Mouse (Mus musculus): ENCODE measurements at regions not wholly inside any gene's neighbourhood (a gene's known extent, or its start where the extent isn't known, plus 50 kb on each side); places are given as distances from the start of the nearest gene placed in this dataset.

DNA sequence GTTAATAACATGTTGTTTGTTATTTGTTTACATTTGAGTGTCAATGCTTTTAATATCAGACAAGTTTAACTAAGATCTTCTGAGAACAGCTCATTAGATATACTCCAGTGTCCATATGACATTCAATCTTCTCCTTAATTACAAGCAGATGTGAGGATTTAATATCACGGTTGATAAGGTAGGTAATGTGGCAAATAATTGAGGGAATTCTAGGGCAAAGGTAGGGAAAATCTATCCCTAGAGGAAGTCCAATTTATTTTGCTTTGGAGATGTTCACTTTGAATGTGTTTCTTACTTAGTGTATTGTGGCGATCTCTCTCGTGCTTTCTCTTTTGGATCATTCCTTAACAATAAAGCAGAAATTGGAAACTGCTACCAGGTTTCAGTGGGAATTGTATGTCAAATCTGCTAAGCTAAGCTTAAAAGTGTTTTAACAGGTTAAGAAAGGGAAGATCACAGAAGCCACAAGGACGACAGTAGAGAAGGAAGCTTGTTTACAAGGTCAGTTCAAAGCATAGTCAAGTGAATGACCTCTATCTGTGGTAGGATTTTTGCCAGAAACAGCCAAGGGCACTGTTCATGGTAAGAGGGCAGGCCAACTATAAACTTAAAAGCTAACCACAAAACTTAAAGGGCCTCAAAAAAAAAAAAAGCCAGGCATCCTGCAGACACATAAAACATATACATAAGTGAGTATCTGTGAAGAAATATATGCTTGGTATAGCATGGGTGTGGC is 282.2 kb upstream of the Xrcc4 start:
- DNase-seq = no peak

DNA sequence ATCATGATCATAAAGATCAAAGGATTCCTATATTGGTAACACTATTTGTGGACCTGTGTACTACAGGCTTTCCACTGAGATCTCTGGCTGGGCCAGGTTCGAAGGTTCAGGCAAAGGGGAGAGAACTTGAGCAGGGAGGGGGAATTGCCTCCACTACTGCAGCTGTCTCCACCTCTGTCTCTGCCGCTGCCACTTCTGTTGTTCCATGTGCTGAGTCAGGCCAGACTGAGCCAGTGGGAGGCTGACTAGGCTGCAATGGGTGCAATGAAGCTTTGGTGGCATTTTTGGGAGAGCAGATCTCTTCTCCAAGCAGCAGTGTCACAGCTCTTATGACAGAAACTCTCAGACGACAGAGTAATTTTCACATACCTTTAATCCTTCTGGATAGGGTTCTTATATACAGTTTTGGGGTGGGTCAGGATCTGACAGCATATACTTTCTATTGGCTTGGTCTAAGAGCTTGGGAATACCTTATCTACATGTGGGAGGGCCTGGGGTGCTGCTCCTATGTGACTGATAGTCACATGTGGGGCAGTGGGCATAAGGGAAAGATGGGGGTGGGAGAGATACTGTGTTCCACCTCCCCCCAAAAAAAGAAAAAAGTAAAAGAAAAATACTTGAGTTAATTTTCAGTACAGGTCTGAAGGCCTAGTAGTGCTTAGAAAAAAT is 281.5 kb upstream of the Xrcc4 start:
- no peak for DNase-seq

GRCm38 (mm10) chr13:90364518-90365027 is 275.2 kb upstream of the Xrcc4 start:
- no peak for DNase-seq

DNA sequence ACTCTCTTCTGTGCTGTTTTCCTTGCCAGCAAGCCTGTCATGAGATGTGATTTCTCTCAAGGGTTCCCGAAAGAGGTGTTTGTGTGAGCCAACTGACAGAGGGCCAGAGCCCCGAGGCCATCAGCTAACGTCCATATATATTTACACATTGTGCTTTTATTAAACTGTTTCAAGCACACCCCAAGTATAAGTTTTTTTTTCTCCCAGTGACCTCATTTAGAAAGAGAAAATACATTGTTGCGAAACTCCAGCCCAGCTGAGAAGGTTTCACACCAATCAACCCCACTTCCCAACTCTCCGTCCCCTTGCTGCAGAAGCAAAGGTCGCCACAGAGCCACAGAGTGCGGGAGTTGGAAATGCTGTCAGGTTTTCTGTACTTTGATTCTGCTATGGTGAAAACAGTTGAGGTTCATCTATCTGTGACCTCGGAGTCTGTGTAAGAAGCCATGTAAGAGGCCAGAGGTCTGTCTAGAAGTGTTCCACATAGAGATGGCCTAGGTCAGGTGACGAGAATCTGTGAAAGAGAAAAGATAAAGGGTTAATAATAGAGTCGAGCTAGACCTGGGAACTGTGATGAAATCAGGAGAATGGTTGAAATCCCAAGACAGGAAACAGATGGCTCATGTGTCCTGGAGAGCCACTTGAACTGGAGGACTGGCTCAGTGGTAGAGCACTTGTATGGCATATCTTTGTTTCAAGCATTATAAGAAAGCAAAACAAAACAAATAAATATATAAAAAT is 270.6 kb upstream of the Xrcc4 start:
- DNase-seq = no peak

- no peak for DNase-seq
These were observed 268.7 kb upstream of the Xrcc4 start for GRCm38 (mm10) chr13:90358149-90358548.

- DNase-seq = no peak
These were observed 266.2 kb upstream of the Xrcc4 start for GRCm38 (mm10) chr13:90355602-90356001.

DNA sequence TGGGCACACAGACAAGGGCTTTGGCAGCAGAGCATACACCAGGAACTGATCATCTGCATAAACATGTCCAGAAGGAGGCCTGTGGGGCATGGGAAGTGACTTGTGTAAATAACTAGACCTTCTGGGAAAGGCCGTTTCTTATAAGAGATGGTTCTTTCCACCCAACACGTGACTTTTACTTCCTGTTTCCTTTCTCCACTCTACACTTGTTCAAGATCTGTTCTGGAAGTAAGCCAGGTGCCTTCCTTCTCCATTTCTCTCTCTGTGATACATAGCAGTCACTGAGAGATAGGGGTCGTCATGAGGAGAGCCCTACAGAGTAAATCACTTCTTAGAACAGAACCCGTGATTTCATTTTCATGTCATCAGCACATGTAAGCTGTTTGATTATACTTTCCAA is 253.4 kb upstream of the Xrcc4 start:
- no peak for DNase-seq

- no peak for DNase-seq
These were observed 252.3 kb upstream of the Xrcc4 start for GRCm38 (mm10) chr13:90341597-90342212.

DNA sequence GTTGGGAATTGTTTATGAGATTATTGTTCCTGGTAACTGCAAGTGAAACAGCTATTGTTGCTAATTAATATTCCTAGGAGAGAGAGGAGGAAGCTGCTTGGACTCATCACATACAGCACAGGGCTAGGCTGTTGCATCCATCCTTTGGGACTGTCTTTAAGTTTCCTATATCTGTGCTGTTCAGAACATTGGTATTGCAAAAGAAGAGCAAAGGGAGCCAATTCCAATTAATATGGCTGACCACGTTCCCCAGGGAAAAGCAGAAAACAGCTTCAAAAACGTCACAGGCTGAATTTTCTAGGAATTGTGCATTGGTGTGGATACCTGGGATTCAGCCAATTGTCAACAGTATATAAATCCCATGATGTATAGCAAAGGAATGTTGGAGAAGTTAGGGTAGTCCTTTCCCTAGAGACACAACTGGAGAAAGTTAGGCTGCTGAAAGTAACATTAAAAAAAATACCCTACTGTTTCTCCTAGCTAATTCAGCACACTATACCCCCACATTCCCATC is 251.3 kb upstream of the Xrcc4 start:
- no peak for DNase-seq

DNA sequence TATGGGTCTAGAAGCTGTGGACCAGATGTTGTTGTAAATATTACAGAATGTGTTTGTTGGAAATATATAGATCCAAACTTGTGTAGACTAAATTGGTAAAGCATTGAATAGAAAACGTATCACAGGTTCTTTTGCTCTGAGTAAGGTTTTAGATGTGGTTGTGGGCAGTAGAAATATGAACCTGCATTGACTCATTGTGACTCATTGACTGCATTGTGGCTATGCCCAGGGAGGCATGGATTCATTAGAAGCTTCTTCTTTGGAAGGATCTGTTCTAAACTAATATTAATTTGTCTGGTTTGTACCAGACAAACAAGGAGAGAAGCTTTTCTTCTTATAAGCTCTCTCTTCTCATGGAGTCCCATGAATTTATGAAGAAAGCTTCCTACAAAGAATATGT is 248.2 kb upstream of the Xrcc4 start:
- DNase-seq = no peak

GRCm38 (mm10) chr13:90335741-90336037 is 246.3 kb upstream of the Xrcc4 start:
- no peak for DNase-seq

GRCm38 (mm10) chr13:90334934-90335740 is 245.7 kb upstream of the Xrcc4 start:
- DNase-seq = no peak

DNA sequence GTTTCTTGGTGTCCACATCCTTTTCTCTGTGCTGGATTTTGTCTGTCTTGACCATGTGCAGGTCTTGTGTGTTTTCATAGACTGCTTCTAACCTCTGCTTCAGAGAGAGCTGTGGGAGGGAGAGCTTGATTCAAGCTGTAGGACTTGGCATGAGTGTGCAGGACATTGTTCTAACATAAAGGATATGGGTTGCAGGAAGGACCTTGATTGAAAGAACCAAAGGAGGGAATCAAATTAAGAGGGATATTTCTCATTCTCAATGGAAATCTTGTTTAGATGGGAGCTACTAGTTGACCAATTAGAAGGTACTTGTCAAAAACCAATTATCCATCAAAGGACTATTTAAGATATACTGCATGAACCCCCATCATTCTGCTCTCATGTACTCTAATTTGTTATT is 244.9 kb upstream of the Xrcc4 start:
- DNase-seq = no peak

GRCm38 (mm10) chr13:90325226-90325625 is 235.8 kb upstream of the Xrcc4 start:
- DNase-seq = no peak

- no peak for DNase-seq
These were observed 224.0 kb upstream of the Xrcc4 start for GRCm38 (mm10) chr13:90313209-90313978.

DNA sequence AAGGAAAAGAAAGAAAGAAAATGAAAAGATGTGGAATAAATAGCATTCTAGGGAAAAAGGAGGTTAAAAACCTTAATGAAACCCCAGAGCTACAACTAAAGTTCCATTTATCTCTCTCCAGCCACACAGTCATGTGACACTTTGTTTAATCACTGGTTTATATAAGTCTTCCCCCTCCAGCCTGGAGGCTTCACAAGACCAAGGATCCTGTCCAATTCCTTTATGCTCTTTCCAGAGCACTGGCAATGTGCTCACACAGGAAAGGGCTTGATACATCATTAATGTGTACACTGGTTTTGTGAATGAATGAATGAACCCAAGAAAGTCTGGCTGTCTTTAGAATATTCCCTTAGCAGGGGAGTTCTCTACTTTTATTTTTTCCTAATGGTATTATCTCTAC is 221.1 kb upstream of the Xrcc4 start:
- DNase-seq = no peak

GRCm38 (mm10) chr13:90300481-90300880 is 211.1 kb upstream of the Xrcc4 start:
- DNase-seq = no peak

- no peak for DNase-seq
These were observed 205.2 kb upstream of the Xrcc4 start for GRCm38 (mm10) chr13:90294648-90295007.

GRCm38 (mm10) chr13:90293697-90294647 is 204.6 kb upstream of the Xrcc4 start:
- DNase-seq = no peak

GRCm38 (mm10) chr13:90292905-90293304 is 203.5 kb upstream of the Xrcc4 start:
- DNase-seq = no peak
